19 mouse cellular contexts compared by ENCODE assay signal in the genomic region with DNA sequence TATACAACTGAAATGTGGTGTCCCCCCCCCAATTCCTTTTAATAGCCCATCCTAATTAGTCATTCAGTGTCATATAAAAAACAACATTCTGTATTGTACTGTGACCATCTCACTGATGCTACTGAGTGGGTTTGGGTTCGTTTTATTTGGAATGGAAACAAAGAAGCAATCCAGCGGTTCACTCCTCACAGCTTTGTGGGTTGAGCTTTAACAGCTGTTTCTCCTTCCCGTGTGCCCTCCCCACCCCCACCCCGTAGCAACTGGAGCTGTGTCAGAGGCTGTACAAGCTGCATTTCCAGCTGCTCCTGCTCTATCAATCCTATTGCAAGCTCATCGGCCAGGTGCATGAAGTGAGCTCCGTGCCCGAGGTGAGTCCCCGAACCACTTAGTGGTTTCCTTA. TPM values are rescaled to one million over a fixed set of nuclear protein-coding genes. Genes with fewer than 3 reads are reported as not detected.
DNase-seq lines count a peak whose midpoint lies in the region; ATAC-seq and TF ChIP-seq lines count a peak whose summit lies in the region.
"Had no signal": no experiment of that assay in that cellular context is flagged by ENCODE, and none has a peak within 500 bp of the region (broad histone marks: within the 10 kb centered on the region; RNA-seq: fewer than 3 reads in every experiment).

No protein-coding gene starts in this region.

- H3K9me3 ChIP-seq in kidney, embryonic 16.5 days (ENCODE audit: low read length) = no peaks in the 10 kb centered on the region
- H3K9me3 ChIP-seq in ES-E14 (ENCODE audit: control insufficient read depth, insufficient read depth, low read depth, low read length) = no peaks in the 10 kb centered on the region
- H3K9me3 ChIP-seq in limb, embryonic 12.5 days = no peaks in the 10 kb centered on the region
- no peaks in the 10 kb centered on the region for H3K9me3 ChIP-seq in hindbrain, embryonic 13.5 days
- H3K9me3 ChIP-seq: embryonic facial prominence, embryonic 15.5 days; midbrain, embryonic 10.5 days had no signal

- no peaks in the 10 kb centered on the region for H3K4me1 ChIP-seq in kidney, embryonic 16.5 days (ENCODE audit: insufficient read depth, low read length)
- no peaks in the 10 kb centered on the region; a peak in 1 of 4 replicates for H3K4me1 ChIP-seq in ES-E14 (ENCODE audit: control insufficient read depth in 2 of 2, insufficient read depth in 2 of 2, low read length in 2 of 2, poor library complexity in 1 of 2)
- peaks cover 13% of the 10 kb centered on the region; the same call in 1 of the 2 replicates for H3K4me1 ChIP-seq in limb, embryonic 12.5 days (replicated peaks)
- H3K4me1 ChIP-seq in hindbrain, embryonic 13.5 days (replicated peaks) = no peaks in the 10 kb centered on the region
- H3K4me1 ChIP-seq: embryonic facial prominence, embryonic 15.5 days; midbrain, embryonic 10.5 days had no signal

- no peak overlapping the region for H3K27ac ChIP-seq in kidney, embryonic 16.5 days (ENCODE audit: low read length)
- H3K27ac ChIP-seq in ES-E14 (ENCODE audit: insufficient read depth, low read depth, low read length, poor library complexity, severe bottlenecking) = no peak overlapping the region
- peak overlapping the region; percentile 47; the same call in 1 of the 2 replicates for H3K27ac ChIP-seq in limb, embryonic 12.5 days
- H3K27ac ChIP-seq in hindbrain, embryonic 13.5 days = no peak overlapping the region
- H3K27ac ChIP-seq: embryonic facial prominence, embryonic 15.5 days; midbrain, embryonic 10.5 days had no signal

- no peaks in the 10 kb centered on the region for H3K27me3 ChIP-seq in kidney, embryonic 16.5 days (ENCODE audit: insufficient read depth, low read length)
- no peaks in the 10 kb centered on the region for H3K27me3 ChIP-seq in C2C12 (ENCODE audit: control insufficient read depth, insufficient read depth, insufficient read length)
- no peaks in the 10 kb centered on the region for H3K27me3 ChIP-seq in limb, embryonic 12.5 days
- no peaks in the 10 kb centered on the region for H3K27me3 ChIP-seq in hindbrain, embryonic 13.5 days
- H3K27me3 ChIP-seq: embryonic facial prominence, embryonic 15.5 days had no signal

- ATAC-seq in kidney, embryonic 16.5 days (ENCODE audit: low FRiP score, low TSS enrichment) = peak; percentile 90
- ATAC-seq in limb, embryonic 12.5 days (ENCODE audit: insufficient number of reproducible peaks, insufficient read depth, low FRiP score, low TSS enrichment, low read depth) = peak; percentile 86; the same call in 1 of the 2 replicates
- no peak for ATAC-seq in hindbrain, embryonic 13.5 days (ENCODE audit: low FRiP score)
- ATAC-seq: intestine, embryonic 16.5 days; liver, postnatal 0 days had no signal

- WGBS in kidney, embryonic 16.5 days = 24% methylated on average over 8 of the region's 8 CpGs
- 46% methylated on average over 8 of the region's 8 CpGs for WGBS in limb, embryonic 12.5 days
- WGBS in hindbrain, embryonic 13.5 days = 80% methylated on average over 8 of the region's 8 CpGs

- no peak overlapping the region for H3K9ac ChIP-seq in kidney, embryonic 16.5 days (replicated peaks; ENCODE audit: low read length)
- H3K9ac ChIP-seq in ES-E14 (ENCODE audit: insufficient read depth, low read depth, low read length, poor library complexity, severe bottlenecking) = peak overlapping the region; percentile 69; the same call in 1 of the 2 replicates
- no peak overlapping the region for H3K9ac ChIP-seq in limb, embryonic 12.5 days (replicated peaks)
- no peak overlapping the region for H3K9ac ChIP-seq in hindbrain, embryonic 13.5 days
- H3K9ac ChIP-seq: embryonic facial prominence, embryonic 15.5 days; liver, postnatal 0 days had no signal

- no peaks in the 10 kb centered on the region for H3K79me2 ChIP-seq in C2C12 (ENCODE audit: control insufficient read depth, insufficient read depth)

- no peaks in the 10 kb centered on the region for H3K79me3 ChIP-seq in C2C12 (ENCODE audit: low read depth)

- H3K4me2 ChIP-seq in kidney, embryonic 16.5 days (replicated peaks; ENCODE audit: low read depth, low read length) = no peak overlapping the region
- 0 out of 2 replicates have a peak overlapping the region, but pooled peaks have one; percentile 8 for H3K4me2 ChIP-seq in limb, embryonic 12.5 days
- no peak overlapping the region for H3K4me2 ChIP-seq in hindbrain, embryonic 13.5 days
- H3K4me2 ChIP-seq: embryonic facial prominence, embryonic 15.5 days had no signal

- DNase-seq in kidney, postnatal 25 days = no peak
- no peak for DNase-seq in ES-E14 (ENCODE audit: low read depth, low spot score)
- no peak for DNase-seq in neural tube, embryonic 10.5 days (ENCODE audit: extremely low spot score, low spot score)
- DNase-seq: cerebellum, adult 9-11 months; heart, adult 18-20 months; layer of hippocampus, postnatal 36 days; liver, postnatal 0 days had no signal

- in situ Hi-C loops in ES-E14 (cut with MboI; ENCODE audit: low sequenced_read_pairs in 2 of 2, unreplicated experiment in 2 of 2) = no loop called here

- TF ChIP-seq CTCF in C2C12 (IDR thresholded peaks at IDR 0.05; ENCODE audit: control insufficient read depth, insufficient read depth, insufficient read length) = no peak

- peaks cover 5% of the 10 kb centered on the region; the same call in 1 of the 2 replicates for H3K36me3 ChIP-seq in kidney, embryonic 16.5 days (ENCODE audit: insufficient read depth, low read length)
- H3K36me3 ChIP-seq in C2C12 (ENCODE audit: control insufficient read depth, insufficient read depth) (no peaks in the 10 kb centered on the region), ES-E14 (ENCODE audit: control insufficient read depth, insufficient read depth, low read length, poor library complexity, severe bottlenecking) (no peaks in the 10 kb centered on the region)
- H3K36me3 ChIP-seq in limb, embryonic 12.5 days = 0 out of 2 replicates have a peak, but pooled peaks cover 2% of the 10 kb centered on the region
- H3K36me3 ChIP-seq in hindbrain, embryonic 13.5 days = peaks cover 49% of the 10 kb centered on the region
- H3K36me3 ChIP-seq: midbrain, embryonic 10.5 days had no signal

- no peak overlapping the region for H3ac ChIP-seq in C2C12 (ENCODE audit: control insufficient read depth, insufficient read length, low read depth)

- H3K4me3 ChIP-seq in kidney, embryonic 16.5 days (ENCODE audit: low read length) = no peak overlapping the region
- no peak overlapping the region for H3K4me3 ChIP-seq in C2C12 (ENCODE audit: insufficient read depth, poor library complexity, severe bottlenecking)
- H3K4me3 ChIP-seq in ES-E14 (ENCODE audit: insufficient read depth in 1 of 2, low read depth in 1 of 2, low read length in 2 of 2, poor library complexity in 1 of 2, severe bottlenecking in 1 of 2) = peak overlapping the region; percentile 57 to 60; a peak in 3 of 4 replicates
- no peak overlapping the region for H3K4me3 ChIP-seq in limb, embryonic 12.5 days (replicated peaks)
- no peak overlapping the region for H3K4me3 ChIP-seq in hindbrain, embryonic 13.5 days
- H3K4me3 ChIP-seq: embryonic facial prominence, embryonic 15.5 days; midbrain, embryonic 10.5 days had no signal

TF ChIP-seq in C2C12, 6 proteins besides CTCF, POLR2A, EP300 and RAD21:
- no peak for TF ChIP-seq CEBPB (IDR thresholded peaks at IDR 0.05; ENCODE audit: low read depth)
- TF ChIP-seq MYOD1 (IDR thresholded peaks at IDR 0.05; ENCODE audit: control insufficient read depth, insufficient read length, low read depth) = peak; percentile 68

TF ChIP-seq in ES-E14, 5 proteins besides CTCF, POLR2A, EP300 and RAD21:
- TF ChIP-seq ZNF384 (IDR thresholded peaks at IDR 0.05; ENCODE audit: low read depth, low read length) (no peak), HCFC1 (IDR thresholded peaks at IDR 0.05; ENCODE audit: borderline replicate concordance, insufficient read depth, low read length) (no peak), ZC3H11A (IDR thresholded peaks at IDR 0.05; ENCODE audit: borderline replicate concordance, low read depth, low read length) (no peak), MAFK (IDR thresholded peaks at IDR 0.05; ENCODE audit: insufficient read depth, low read depth, low read length) (no peak), CHD2 (IDR thresholded peaks at IDR 0.05; ENCODE audit: low read depth, low read length) (no peak)

RNA-seq across cellular contexts. Expression of a gene that starts 27.1 kb away (rescaled TPM):
- not detected in 2 replicates for polyA plus RNA-seq in kidney, embryonic 16.5 days (2015; fragmentation: Nextera tagmentation; extraction: Ambion mirVana)
- polyA plus RNA-seq in C2C12 (2012; fragmentation: generic; extraction: Trizol) = not detected
- not detected in 2 replicates for total RNA-seq in ES-E14 (2012; rRNA removed)
- not detected in 2 replicates for polyA plus RNA-seq in limb, embryonic 12.5 days (2016; fragmentation: Nextera tagmentation; extraction: Ambion mirVana)
- not detected in 2 replicates for polyA plus RNA-seq in hindbrain, embryonic 13.5 days (2015; fragmentation: Nextera tagmentation; extraction: Ambion mirVana)
- total RNA-seq: adrenal gland, postnatal 4 days; heart, adult 18-20 months; layer of hippocampus, postnatal 36 days had no signal
- polyA plus RNA-seq: embryonic facial prominence, embryonic 15.5 days; forebrain, embryonic 11.5 days; heart, embryonic 16.5 days; hindbrain, embryonic 11.5 days; intestine, embryonic 16.5 days; liver, postnatal 0 days; midbrain, embryonic 10.5 days; spleen, adult 2 months had no signal

RNA-seq across cellular contexts. Expression of a gene that starts 31.6 kb away (rescaled TPM):
- polyA plus RNA-seq in kidney, embryonic 16.5 days (2015; fragmentation: Nextera tagmentation; extraction: Ambion mirVana) = 22.3 and 24.6 TPM in 2 replicates
- 4.6 TPM for polyA plus RNA-seq in C2C12 (2012; fragmentation: generic; extraction: Trizol)
- total RNA-seq in ES-E14 (2012; rRNA removed) = 49.7 and 77.9 TPM in 2 replicates
- polyA plus RNA-seq in limb, embryonic 12.5 days (2016; fragmentation: Nextera tagmentation; extraction: Ambion mirVana) = 32.0 and 35.1 TPM in 2 replicates
- polyA plus RNA-seq in hindbrain, embryonic 13.5 days (2015; fragmentation: Nextera tagmentation; extraction: Ambion mirVana) = 13.6 and 15.6 TPM in 2 replicates

Comparison
In these comparisons a context has a peak if more than half of its experiments do, and no peak if none do; other contexts are left out.
1. H3K4me3 ChIP-seq: peak in ES-E14 (2 of 2); none in kidney, embryonic 16.5 days (single experiment), C2C12 (single experiment), limb, embryonic 12.5 days (single experiment) and hindbrain, embryonic 13.5 days (single experiment).